Comparison of ENCODE assay signal across 28 mouse cellular contexts in genomic region chr11:108176715-108177114, GRCm38 (mm10).
"Had no signal": no experiment of that assay in that cellular context is flagged by ENCODE, and none has a peak within 500 bp of the region (broad histone marks: within the 10 kb centered on the region; RNA-seq: fewer than 3 reads in every experiment).

No protein-coding gene starts in this region.

- H3K4me3 ChIP-seq: gastrocnemius, adult 2 months; heart, embryonic 10.5 days; heart, embryonic 12.5 days; hindbrain, embryonic 10.5 days; hindbrain, embryonic 12.5 days; kidney, embryonic 15.5 days; left cerebral cortex, adult 2 months; limb, embryonic 10.5 days; limb, embryonic 12.5 days; liver, embryonic 13.5 days had no signal

- H3K4me1 ChIP-seq: kidney, embryonic 15.5 days; limb, embryonic 10.5 days; limb, embryonic 12.5 days; liver, embryonic 13.5 days had no signal

- DNase-seq: gastrocnemius, adult 2 months; gastrocnemius, postnatal 10 days; gastrocnemius, postnatal 25 days; heart, adult 18-20 months; heart, postnatal 10 days; heart, postnatal 4 days; kidney, adult 11 months; kidney, adult 2 months; kidney, adult 9 months; kidney, postnatal 14 days; kidney, postnatal 36 days; layer of hippocampus, adult 9-11 months; layer of hippocampus, postnatal 36 days; liver; liver, embryonic 13.5 days had no signal

- ATAC-seq: hindbrain, embryonic 16.5 days; intestine, embryonic 16.5 days had no signal

- H3K4me2 ChIP-seq: heart, embryonic 12.5 days; hindbrain, embryonic 12.5 days; hindbrain, embryonic 14.5 days; kidney, embryonic 15.5 days; limb, embryonic 12.5 days; liver, embryonic 11.5 days; liver, embryonic 13.5 days had no signal

- H3K36me3 ChIP-seq: heart, embryonic 10.5 days; heart, embryonic 12.5 days; hindbrain, embryonic 10.5 days; hindbrain, embryonic 12.5 days; kidney, embryonic 15.5 days; limb, embryonic 10.5 days; limb, embryonic 12.5 days; liver, embryonic 13.5 days had no signal

- H3K27ac ChIP-seq: gastrocnemius, adult 2 months; heart, embryonic 10.5 days; hindbrain, embryonic 10.5 days; hindbrain, embryonic 12.5 days; hindbrain, embryonic 14.5 days; kidney, embryonic 15.5 days; kidney, postnatal 0 days; limb, embryonic 10.5 days; limb, embryonic 12.5 days; liver, embryonic 13.5 days had no signal

- H3K27me3 ChIP-seq: heart, embryonic 12.5 days; hindbrain, embryonic 12.5 days; kidney, embryonic 15.5 days; limb, embryonic 12.5 days; liver, embryonic 13.5 days had no signal

- H3K9ac ChIP-seq: heart, embryonic 12.5 days; hindbrain, embryonic 12.5 days; hindbrain, embryonic 14.5 days; kidney, embryonic 15.5 days; limb, embryonic 12.5 days; liver, embryonic 13.5 days had no signal

- H3K9me3 ChIP-seq: heart, embryonic 10.5 days; heart, embryonic 12.5 days; hindbrain, embryonic 10.5 days; hindbrain, embryonic 12.5 days; kidney, embryonic 15.5 days; limb, embryonic 10.5 days; limb, embryonic 12.5 days; liver, embryonic 13.5 days had no signal
